Mouse (Mus musculus): ENCODE data around the gene Csdc2. TPM values are rescaled to one million over a fixed set of nuclear protein-coding genes. Genes with fewer than 3 reads are reported as not detected.
A peak's percentile ranks its signal among the peaks of the same experiment; 100 is the strongest.

Gene Csdc2
- total RNA-seq, 1 experiment = 1.2 TPM

- H3K36me3 ChIP-seq (ENCODE audit: control insufficient read depth, insufficient read depth, low read length, poor library complexity, severe bottlenecking) = peaks cover 64% of the 10 kb centered on the region
- no peak overlapping the region for H3K4me3 ChIP-seq (ENCODE audit: insufficient read depth in 1 of 2, low read depth in 1 of 2, low read length in 2 of 2, poor library complexity in 1 of 2, severe bottlenecking in 1 of 2)
- in situ Hi-C loops (cut with MboI; ENCODE audit: low sequenced_read_pairs in 2 of 2, unreplicated experiment in 2 of 2) = no loop called here
Measured at GRCm38 (mm10) chr15:81956457-81956856, 19.9 kb downstream of the Csdc2 start.

GRCm38 (mm10) chr15:81957598-81957997 lies 21.0 kb downstream of the Csdc2 start:
- no peak for TF ChIP-seq ZNF384 (IDR thresholded peaks at IDR 0.05; ENCODE audit: low read depth, low read length)
- no peak for TF ChIP-seq CHD2 (IDR thresholded peaks at IDR 0.05; ENCODE audit: low read depth, low read length)
- TF ChIP-seq ZC3H11A (IDR thresholded peaks at IDR 0.05; ENCODE audit: borderline replicate concordance, low read depth, low read length) = no peak
- TF ChIP-seq HCFC1 (IDR thresholded peaks at IDR 0.05; ENCODE audit: borderline replicate concordance, insufficient read depth, low read length) = no peak
- no peak for TF ChIP-seq MAFK (IDR thresholded peaks at IDR 0.05; ENCODE audit: insufficient read depth, low read depth, low read length)
- Histone ChIP-seq H3K4me1 (ENCODE audit: control insufficient read depth in 2 of 2, insufficient read depth in 2 of 2, low read length in 2 of 2, poor library complexity in 1 of 2) (peaks cover 5 to 13% of the 10 kb centered on the region in 2 experiments; a peak in 3 of 4 replicates), H3K9me3 (ENCODE audit: control insufficient read depth, insufficient read depth, low read depth, low read length) (no peaks in the 10 kb centered on the region), H3K27ac (ENCODE audit: insufficient read depth, low read depth, low read length, poor library complexity, severe bottlenecking) (no peak overlapping the region), H3K4me3 (ENCODE audit: insufficient read depth in 1 of 2, low read depth in 1 of 2, low read length in 2 of 2, poor library complexity in 1 of 2, severe bottlenecking in 1 of 2) (no peak overlapping the region; a peak in 1 of 4 replicates), H3K9ac (ENCODE audit: insufficient read depth, low read depth, low read length, poor library complexity, severe bottlenecking) (no peak overlapping the region), H3K36me3 (ENCODE audit: control insufficient read depth, insufficient read depth, low read length, poor library complexity, severe bottlenecking) (peaks cover 53% of the 10 kb centered on the region)
- in situ Hi-C loops (cut with MboI; ENCODE audit: low sequenced_read_pairs in 2 of 2, unreplicated experiment in 2 of 2) = no loop called here
- DNase-seq (ENCODE audit: low read depth, low spot score) = no peak

More at GRCm38 (mm10) chr15:81956457-81956856, 19.9 kb downstream of the Csdc2 start:
- peak; percentile 84 for DNase-seq (ENCODE audit: low read depth, low spot score)
- TF ChIP-seq HCFC1 (IDR thresholded peaks at IDR 0.05; ENCODE audit: borderline replicate concordance, insufficient read depth, low read length) (no peak), ZC3H11A (IDR thresholded peaks at IDR 0.05; ENCODE audit: borderline replicate concordance, low read depth, low read length) (peak; percentile 57)
- Histone ChIP-seq H3K9me3 (ENCODE audit: control insufficient read depth, insufficient read depth, low read depth, low read length) (no peaks in the 10 kb centered on the region), H3K4me1 (ENCODE audit: control insufficient read depth in 2 of 2, insufficient read depth in 2 of 2, low read length in 2 of 2, poor library complexity in 1 of 2) (peaks cover 5 to 11% of the 10 kb centered on the region in 2 experiments; a peak in 3 of 4 replicates), H3K27ac (ENCODE audit: insufficient read depth, low read depth, low read length, poor library complexity, severe bottlenecking) (no peak overlapping the region), H3K9ac (ENCODE audit: insufficient read depth, low read depth, low read length, poor library complexity, severe bottlenecking) (no peak overlapping the region)

- no peak for DNase-seq (ENCODE audit: low read depth, low spot score)
- TF ChIP-seq HCFC1 (IDR thresholded peaks at IDR 0.05; ENCODE audit: borderline replicate concordance, insufficient read depth, low read length) (no peak), CHD2 (IDR thresholded peaks at IDR 0.05; ENCODE audit: low read depth, low read length) (no peak), MAFK (IDR thresholded peaks at IDR 0.05; ENCODE audit: insufficient read depth, low read depth, low read length) (no peak), ZC3H11A (IDR thresholded peaks at IDR 0.05; ENCODE audit: borderline replicate concordance, low read depth, low read length) (no peak)
- H3K9ac ChIP-seq (ENCODE audit: insufficient read depth, low read depth, low read length, poor library complexity, severe bottlenecking) = peak overlapping the region; percentile 79; the same call in 1 of the 2 replicates
- peaks cover 5 to 13% of the 10 kb centered on the region in 2 experiments; a peak in 3 of 4 replicates for H3K4me1 ChIP-seq (ENCODE audit: control insufficient read depth in 2 of 2, insufficient read depth in 2 of 2, low read length in 2 of 2, poor library complexity in 1 of 2)
- H3K9me3 ChIP-seq (ENCODE audit: control insufficient read depth, insufficient read depth, low read depth, low read length) = no peaks in the 10 kb centered on the region
- no peak overlapping the region; the same call in 1 of the 2 replicates for H3K27ac ChIP-seq (ENCODE audit: insufficient read depth, low read depth, low read length, poor library complexity, severe bottlenecking)
- H3K36me3 ChIP-seq (ENCODE audit: control insufficient read depth, insufficient read depth, low read length, poor library complexity, severe bottlenecking) = peaks cover 43% of the 10 kb centered on the region
- in situ Hi-C loops (cut with MboI; ENCODE audit: low sequenced_read_pairs in 2 of 2, unreplicated experiment in 2 of 2) = no loop called here
- H3K4me3 ChIP-seq (ENCODE audit: insufficient read depth in 1 of 2, low read depth in 1 of 2, low read length in 2 of 2, poor library complexity in 1 of 2, severe bottlenecking in 1 of 2) = peak overlapping the region; percentile 79 to 98; a peak in 3 of 4 replicates
Measured at GRCm38 (mm10) chr15:81958906-81959305, 22.3 kb downstream of the Csdc2 start.

DNA sequence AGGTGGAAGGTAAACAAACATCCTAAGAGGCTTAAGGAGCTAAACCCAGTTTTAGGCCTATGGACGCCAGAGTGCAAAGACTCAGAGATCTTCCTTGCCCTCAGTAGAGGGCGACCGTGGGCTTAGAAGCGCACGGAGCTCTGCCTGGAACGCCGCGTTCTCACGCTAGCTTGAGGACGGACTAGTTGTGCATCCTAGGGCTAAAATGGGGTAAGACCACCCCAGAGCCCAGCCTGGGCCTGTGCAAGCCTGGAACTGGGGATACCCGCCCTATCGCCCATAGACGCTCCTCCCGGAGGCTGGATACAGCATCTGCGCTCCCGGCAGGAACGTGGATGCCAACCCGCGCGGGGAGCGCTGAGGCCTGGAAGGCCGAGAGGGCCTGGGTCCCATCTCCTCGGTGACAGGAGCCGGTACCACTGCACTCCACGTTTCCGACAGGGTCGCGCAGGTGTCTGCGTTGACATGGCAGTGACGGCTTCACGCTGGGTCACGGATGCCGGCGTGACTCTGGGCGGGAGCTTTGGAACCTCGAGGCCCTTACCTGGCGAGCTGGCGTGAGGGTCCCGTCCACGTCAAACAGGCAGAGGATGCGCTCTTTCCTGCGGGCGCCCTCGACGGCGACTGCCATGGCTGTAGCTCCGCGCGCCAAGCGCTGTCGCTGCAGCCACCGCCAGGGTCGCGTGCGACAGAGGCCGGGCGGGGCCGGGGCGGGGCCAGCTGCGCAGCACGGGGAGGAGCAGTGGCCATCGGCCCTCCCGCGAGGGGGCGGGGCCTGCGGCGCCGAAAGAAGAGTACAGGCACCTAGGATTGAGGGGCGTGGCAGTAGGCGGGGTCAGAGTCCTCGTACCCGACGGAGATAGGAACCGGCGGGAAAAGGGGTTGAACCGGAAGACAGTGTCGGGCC lies 23.9 kb downstream of the Csdc2 start, which contains the start of gene Pmm1:
Gene Pmm1 (minus strand): TSS at position 760 of the 907 bp plus-strand sequence.
- peaks cover 29% of the 10 kb centered on the region for H3K36me3 ChIP-seq (ENCODE audit: control insufficient read depth, insufficient read depth, low read length, poor library complexity, severe bottlenecking)
- peak within 1 kb of the TSS; percentile 62 for H3K27ac ChIP-seq (ENCODE audit: insufficient read depth, low read depth, low read length, poor library complexity, severe bottlenecking)
- in situ Hi-C loops (cut with MboI; ENCODE audit: low sequenced_read_pairs in 2 of 2, unreplicated experiment in 2 of 2) = no loop called here
- peak; percentile 99 for DNase-seq (ENCODE audit: low read depth, low spot score)
- H3K9ac ChIP-seq (ENCODE audit: insufficient read depth, low read depth, low read length, poor library complexity, severe bottlenecking) = peak within 1 kb of the TSS; percentile 79
- H3K4me3 ChIP-seq (ENCODE audit: insufficient read depth in 1 of 2, low read depth in 1 of 2, low read length in 2 of 2, poor library complexity in 1 of 2, severe bottlenecking in 1 of 2) = peak within 1 kb of the TSS; percentile 79 to 98
- H3K9me3 ChIP-seq (ENCODE audit: control insufficient read depth, insufficient read depth, low read depth, low read length) = no peaks in the 10 kb centered on the region
- TF ChIP-seq ZC3H11A (IDR thresholded peaks at IDR 0.05; ENCODE audit: borderline replicate concordance, low read depth, low read length) (no peak), CHD2 (IDR thresholded peaks at IDR 0.05; ENCODE audit: low read depth, low read length) (no peak), HCFC1 (IDR thresholded peaks at IDR 0.05; ENCODE audit: borderline replicate concordance, insufficient read depth, low read length) (no peak), MAFK (IDR thresholded peaks at IDR 0.05; ENCODE audit: insufficient read depth, low read depth, low read length) (no peak), ZNF384 (IDR thresholded peaks at IDR 0.05; ENCODE audit: low read depth, low read length) (no peak)
- peaks cover 5 to 13% of the 10 kb centered on the region in 2 experiments; a peak in 3 of 4 replicates for H3K4me1 ChIP-seq (ENCODE audit: control insufficient read depth in 2 of 2, insufficient read depth in 2 of 2, low read length in 2 of 2, poor library complexity in 1 of 2)
